Mouse (Mus musculus): ENCODE data around the gene Cd151. TPM values are rescaled to one million over a fixed set of nuclear protein-coding genes. Genes with fewer than 3 reads are reported as not detected.

The Cd151 gene
- polyA plus RNA-seq, 1 experiment from 2014 or later: 93.2 TPM

GRCm38 (mm10) chr7:141429840-141430584, 37.2 kb upstream of the Cd151 start:
- Histone ChIP-seq H3K4me2 (replicated peaks; ENCODE audit: low read depth, low read length) (no peak overlapping the region; the same call in 1 of the 2 replicates), H3K27me3 (ENCODE audit: control insufficient read depth, insufficient read depth, low read length) (no peaks in the 10 kb centered on the region), H3K9ac (ENCODE audit: low read depth, low read length) (0 out of 2 replicates have a peak overlapping the region, but pooled peaks have one; percentile 0), H3K36me3 (ENCODE audit: control insufficient read depth, insufficient read depth, low read length) (peaks cover 34% of the 10 kb centered on the region), H3K4me1 (ENCODE audit: control insufficient read depth, insufficient read depth, low read length) (peaks cover 27% of the 10 kb centered on the region), H3K9me3 (ENCODE audit: control insufficient read depth, low read length) (no peaks in the 10 kb centered on the region), H3K27ac (ENCODE audit: low read depth, low read length) (no peak overlapping the region), H3K4me3 (ENCODE audit: low read length) (no peak overlapping the region)
- WGBS: 63% methylated on average over 9 of the region's 9 CpGs
- ATAC-seq (ENCODE audit: low FRiP score, low TSS enrichment): no peak

- H3K4me3 ChIP-seq (ENCODE audit: low read length): no peak overlapping the region
- no peak overlapping the region for H3K27ac ChIP-seq (ENCODE audit: low read depth, low read length)
- 99% methylated on average over 9 of the region's 9 CpGs for WGBS
- no peaks in the 10 kb centered on the region for H3K9me3 ChIP-seq (ENCODE audit: control insufficient read depth, low read length)
- H3K36me3 ChIP-seq (ENCODE audit: control insufficient read depth, insufficient read depth, low read length): peaks cover 34% of the 10 kb centered on the region
- no peak for ATAC-seq (ENCODE audit: low FRiP score, low TSS enrichment)
- H3K4me1 ChIP-seq (ENCODE audit: control insufficient read depth, insufficient read depth, low read length): peaks cover 33% of the 10 kb centered on the region
- H3K9ac ChIP-seq (ENCODE audit: low read depth, low read length): no peak overlapping the region
- H3K27me3 ChIP-seq (ENCODE audit: control insufficient read depth, insufficient read depth, low read length): no peaks in the 10 kb centered on the region
- no peak overlapping the region for H3K4me2 ChIP-seq (replicated peaks; ENCODE audit: low read depth, low read length)
These were observed 36.5 kb upstream of the Cd151 start for GRCm38 (mm10) chr7:141430585-141431240.

- no peaks in the 10 kb centered on the region for H3K27me3 ChIP-seq (ENCODE audit: control insufficient read depth, insufficient read depth, low read length)
- peaks cover 34% of the 10 kb centered on the region for H3K36me3 ChIP-seq (ENCODE audit: control insufficient read depth, insufficient read depth, low read length)
- no peak overlapping the region for H3K4me3 ChIP-seq (ENCODE audit: low read length)
- 91% methylated on average over 19 of the region's 19 CpGs for WGBS
- H3K9me3 ChIP-seq (ENCODE audit: control insufficient read depth, low read length): no peaks in the 10 kb centered on the region
- H3K27ac ChIP-seq (ENCODE audit: low read depth, low read length): no peak overlapping the region
- no peak for ATAC-seq (ENCODE audit: low FRiP score, low TSS enrichment)
- no peak overlapping the region for H3K4me2 ChIP-seq (replicated peaks; ENCODE audit: low read depth, low read length)
- no peak overlapping the region for H3K9ac ChIP-seq (ENCODE audit: low read depth, low read length)
- H3K4me1 ChIP-seq (ENCODE audit: control insufficient read depth, insufficient read depth, low read length): peaks cover 35% of the 10 kb centered on the region
These were observed 35.6 kb upstream of the Cd151 start for GRCm38 (mm10) chr7:141431434-141432185.

- no peak for ATAC-seq (ENCODE audit: low FRiP score, low TSS enrichment)
- Histone ChIP-seq H3K4me3 (ENCODE audit: low read length) (no peak overlapping the region), H3K9me3 (ENCODE audit: control insufficient read depth, low read length) (no peaks in the 10 kb centered on the region), H3K9ac (ENCODE audit: low read depth, low read length) (no peak overlapping the region), H3K4me2 (replicated peaks; ENCODE audit: low read depth, low read length) (no peak overlapping the region), H3K27me3 (ENCODE audit: control insufficient read depth, insufficient read depth, low read length) (no peaks in the 10 kb centered on the region), H3K4me1 (ENCODE audit: control insufficient read depth, insufficient read depth, low read length) (peaks cover 34% of the 10 kb centered on the region), H3K36me3 (ENCODE audit: control insufficient read depth, insufficient read depth, low read length) (peaks cover 34% of the 10 kb centered on the region), H3K27ac (ENCODE audit: low read depth, low read length) (no peak overlapping the region)
- 58% methylated on average over 8 of the region's 8 CpGs for WGBS
These were observed 35.0 kb upstream of the Cd151 start for GRCm38 (mm10) chr7:141432186-141432611.

GRCm38 (mm10) chr7:141432741-141433516, 34.3 kb upstream of the Cd151 start:
- no peaks in the 10 kb centered on the region for H3K9me3 ChIP-seq (ENCODE audit: control insufficient read depth, low read length)
- H3K36me3 ChIP-seq (ENCODE audit: control insufficient read depth, insufficient read depth, low read length): peaks cover 34% of the 10 kb centered on the region
- 87% methylated on average over 6 of the region's 6 CpGs for WGBS
- no peak overlapping the region for H3K27ac ChIP-seq (ENCODE audit: low read depth, low read length)
- H3K27me3 ChIP-seq (ENCODE audit: control insufficient read depth, insufficient read depth, low read length): no peaks in the 10 kb centered on the region
- no peak overlapping the region for H3K4me2 ChIP-seq (replicated peaks; ENCODE audit: low read depth, low read length)
- H3K4me3 ChIP-seq (ENCODE audit: low read length): no peak overlapping the region
- H3K4me1 ChIP-seq (ENCODE audit: control insufficient read depth, insufficient read depth, low read length): peaks cover 34% of the 10 kb centered on the region
- no peak overlapping the region for H3K9ac ChIP-seq (ENCODE audit: low read depth, low read length)
- no peak for ATAC-seq (ENCODE audit: low FRiP score, low TSS enrichment)

- no peak for ATAC-seq (ENCODE audit: low FRiP score, low TSS enrichment)
- Histone ChIP-seq H3K4me2 (replicated peaks; ENCODE audit: low read depth, low read length) (peak overlapping the region; percentile 75), H3K27me3 (ENCODE audit: control insufficient read depth, insufficient read depth, low read length) (no peaks in the 10 kb centered on the region), H3K4me3 (ENCODE audit: low read length) (peak overlapping the region; percentile 47), H3K27ac (ENCODE audit: low read depth, low read length) (no peak overlapping the region), H3K4me1 (ENCODE audit: control insufficient read depth, insufficient read depth, low read length) (peaks cover 34% of the 10 kb centered on the region), H3K9ac (ENCODE audit: low read depth, low read length) (peak overlapping the region; percentile 58; the same call in 1 of the 2 replicates), H3K9me3 (ENCODE audit: control insufficient read depth, low read length) (no peaks in the 10 kb centered on the region), H3K36me3 (ENCODE audit: control insufficient read depth, insufficient read depth, low read length) (peaks cover 42% of the 10 kb centered on the region)
- 67% methylated on average over 15 of the region's 15 CpGs for WGBS
These were observed 33.4 kb upstream of the Cd151 start for GRCm38 (mm10) chr7:141433517-141434400.

GRCm38 (mm10) chr7:141434464-141434863, 32.7 kb upstream of the Cd151 start:
- Histone ChIP-seq H3K4me1 (ENCODE audit: control insufficient read depth, insufficient read depth, low read length) (peaks cover 30% of the 10 kb centered on the region), H3K9me3 (ENCODE audit: control insufficient read depth, low read length) (no peaks in the 10 kb centered on the region), H3K9ac (ENCODE audit: low read depth, low read length) (peak overlapping the region; percentile 58; the same call in 1 of the 2 replicates), H3K27me3 (ENCODE audit: control insufficient read depth, insufficient read depth, low read length) (no peaks in the 10 kb centered on the region), H3K27ac (ENCODE audit: low read depth, low read length) (no peak overlapping the region), H3K4me3 (ENCODE audit: low read length) (peak overlapping the region; percentile 47), H3K36me3 (ENCODE audit: control insufficient read depth, insufficient read depth, low read length) (peaks cover 49% of the 10 kb centered on the region), H3K4me2 (replicated peaks; ENCODE audit: low read depth, low read length) (peak overlapping the region; percentile 75)
- WGBS: 10% methylated on average over 8 of the region's 8 CpGs
- no peak for ATAC-seq (ENCODE audit: low FRiP score, low TSS enrichment)
